13 mouse cellular contexts compared by ENCODE assay signal in the genomic region with DNA sequence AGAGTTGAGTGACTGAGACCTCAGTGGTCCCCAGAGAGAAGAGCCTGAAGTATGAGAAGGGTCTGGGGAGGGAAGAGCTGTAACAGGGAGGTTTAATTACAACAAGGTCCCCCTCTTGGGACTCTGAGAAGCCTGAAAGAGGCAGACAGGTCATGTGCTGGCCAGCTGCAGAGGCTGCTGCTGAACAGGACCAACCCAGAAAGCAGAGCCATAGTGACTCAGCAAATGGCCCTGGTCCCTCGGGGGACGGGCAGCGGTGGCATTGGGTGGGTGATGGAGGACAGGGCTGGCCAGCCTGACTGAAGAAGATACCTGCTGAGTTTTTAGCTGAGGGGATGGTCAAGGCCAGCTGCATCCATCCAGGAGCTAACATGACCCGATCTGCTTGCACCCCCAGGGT. TPM values are rescaled to one million over a fixed set of nuclear protein-coding genes. Genes with fewer than 3 reads are reported as not detected.
A peak's percentile ranks its signal among the peaks of the same experiment; 100 is the strongest.
DNase-seq lines count a peak whose midpoint lies in the region; ATAC-seq and TF ChIP-seq lines count a peak whose summit lies in the region.
"Had no signal": no experiment of that assay in that cellular context is flagged by ENCODE, and none has a peak within 500 bp of the region (broad histone marks: within the 10 kb centered on the region; RNA-seq: fewer than 3 reads in every experiment).

No protein-coding gene starts in this region.

- 0 out of 2 replicates have a peak overlapping the region, but pooled peaks have one; percentile 18 for H3K27ac ChIP-seq in liver, postnatal 0 days (ENCODE audit: low read depth)
- no peak overlapping the region; the same call in 1 of the 2 replicates for H3K27ac ChIP-seq in liver, embryonic 11.5 days (ENCODE audit: low read depth, low read length)
- H3K27ac ChIP-seq: hindbrain, embryonic 12.5 days; liver, embryonic 15.5 days had no signal

- H3K4me3 ChIP-seq in liver, postnatal 0 days (ENCODE audit: low read depth, low read length) = no peak overlapping the region
- H3K4me3 ChIP-seq in liver, embryonic 11.5 days (ENCODE audit: low read depth, low read length) = no peak overlapping the region
- H3K4me3 ChIP-seq in G1E (ENCODE audit: low read depth, low read length) = no peak overlapping the region
- H3K4me3 ChIP-seq: hindbrain, embryonic 12.5 days; liver, embryonic 15.5 days had no signal

- no peaks in the 10 kb centered on the region for H3K36me3 ChIP-seq in liver, postnatal 0 days (replicated peaks; ENCODE audit: insufficient read depth, low read length)
- H3K36me3 ChIP-seq in liver, embryonic 11.5 days (ENCODE audit: control insufficient read depth, insufficient read depth, low read length) = no peaks in the 10 kb centered on the region
- no peaks in the 10 kb centered on the region for H3K36me3 ChIP-seq in G1E (replicated peaks)
- H3K36me3 ChIP-seq: hindbrain, embryonic 12.5 days; liver, embryonic 15.5 days had no signal

- H3K9ac ChIP-seq in liver, postnatal 0 days (replicated peaks) = 0 out of 2 replicates have a peak overlapping the region, but pooled peaks have one; percentile 3
- no peak overlapping the region for H3K9ac ChIP-seq in liver, embryonic 11.5 days (ENCODE audit: low read depth, low read length)
- H3K9ac ChIP-seq: hindbrain, embryonic 12.5 days; liver, embryonic 15.5 days had no signal

- no peak for TF ChIP-seq CTCF in liver, postnatal 0 days (IDR thresholded peaks at IDR 0.05; ENCODE audit: low read depth)
- TF ChIP-seq CTCF in G1E (IDR thresholded peaks at IDR 0.05; ENCODE audit: low read depth, low read length) = no peak

- H3K4me1 ChIP-seq in liver, postnatal 0 days (ENCODE audit: insufficient read depth) = peaks cover 24% of the 10 kb centered on the region
- H3K4me1 ChIP-seq in liver, embryonic 11.5 days (replicated peaks; ENCODE audit: control insufficient read depth, insufficient read depth, low read length) = peaks cover 9% of the 10 kb centered on the region
- peaks cover 25% of the 10 kb centered on the region for H3K4me1 ChIP-seq in G1E (ENCODE audit: insufficient read depth, low read depth, low read length)

- DNase-seq in gastrocnemius, adult 18-20 months (ENCODE audit: low spot score) = peak; percentile 61
- DNase-seq in gastrocnemius, postnatal 10 days = no peak
- no peak for DNase-seq in liver, postnatal 0 days
- no peak for DNase-seq in liver, embryonic 11.5 days (ENCODE audit: low spot score)
- DNase-seq in G1E (ENCODE audit: low spot score) = no peak
- peak; percentile 68 for DNase-seq in gastrocnemius, postnatal 25 days
- no peak for DNase-seq in layer of hippocampus, postnatal 25 days (ENCODE audit: extremely low spot score in 1 of 2, low spot score in 1 of 2)
- no peak for DNase-seq in yolk sac, embryonic 10.5 days (ENCODE audit: low spot score)
- DNase-seq: kidney, adult 8-10 months; thymus, adult 2 months had no signal

- ATAC-seq in liver, postnatal 0 days = no peak
- ATAC-seq in liver, embryonic 11.5 days (replicated peaks; ENCODE audit: low FRiP score) = no peak
- peak; percentile 8 for ATAC-seq in G1E (ENCODE audit: extremely low read depth, insufficient number of reproducible peaks, low FRiP score, poor library complexity, severe bottlenecking)

- H3K27me3 ChIP-seq in liver, postnatal 0 days (ENCODE audit: insufficient read depth, low read length) = no peaks in the 10 kb centered on the region
- H3K27me3 ChIP-seq in liver, embryonic 11.5 days (replicated peaks; ENCODE audit: control insufficient read depth, insufficient read depth, low read length) = no peaks in the 10 kb centered on the region
- H3K27me3 ChIP-seq in G1E (ENCODE audit: insufficient read depth, low read length) = peaks cover 46% of the 10 kb centered on the region
- H3K27me3 ChIP-seq: hindbrain, embryonic 12.5 days had no signal

- H3K9me3 ChIP-seq in liver, postnatal 0 days (ENCODE audit: low read length) = no peaks in the 10 kb centered on the region
- no peaks in the 10 kb centered on the region for H3K9me3 ChIP-seq in liver, embryonic 11.5 days (ENCODE audit: control insufficient read depth, low read length)
- no peaks in the 10 kb centered on the region for H3K9me3 ChIP-seq in G1E (replicated peaks)
- H3K9me3 ChIP-seq: hindbrain, embryonic 12.5 days; liver, embryonic 15.5 days had no signal

- no peak for TF ChIP-seq EP300 in liver, postnatal 0 days (IDR thresholded peaks at IDR 0.05; ENCODE audit: low read depth)

- WGBS in liver, postnatal 0 days (ENCODE audit: insufficient replicate concordance) = 65% methylated on average over 4 of the region's 4 CpGs
- WGBS in liver, embryonic 11.5 days = 76% methylated on average over 4 of the region's 4 CpGs

- H3K4me2 ChIP-seq in liver, postnatal 0 days (ENCODE audit: low read depth, low read length) = peak overlapping the region; percentile 56
- H3K4me2 ChIP-seq in liver, embryonic 11.5 days = no peak overlapping the region
- H3K4me2 ChIP-seq: hindbrain, embryonic 12.5 days; liver, embryonic 15.5 days had no signal

RNA-seq across cellular contexts. Expression of a gene that starts 1.4 kb away (rescaled TPM):
- 1 to 10 TPM; 3.6 to 8.1 TPM for total RNA-seq in gastrocnemius, adult 18-20 months (2021)
- 1 to 10 TPM; 2.5 to 5.2 TPM for total RNA-seq in gastrocnemius, postnatal 10 days (2021)
- polyA plus RNA-seq in liver, postnatal 0 days (2015; fragmentation: Nextera tagmentation; extraction: Ambion mirVana) = 12.8 and 15.1 TPM in 2 replicates
- 10.0 and 10.4 TPM in 2 replicates for polyA plus RNA-seq in liver, embryonic 11.5 days (2014; fragmentation: Nextera tagmentation; extraction: Ambion mirVana)
- total RNA-seq in G1E (2014; fragmentation: Nextera tagmentation) (not detected in 2 replicates), G1E (2017) (0.23 and 0.60 TPM in 2 replicates)
- not detected in 2 replicates for polyA plus RNA-seq in G1E (2012)
- 1 to 10 TPM; 2.9 to 3.2 TPM for total RNA-seq in gastrocnemius, postnatal 25 days (2021)
- total RNA-seq in layer of hippocampus, postnatal 25 days (2021) = 1 to 10 TPM; 1.7 to 4.2 TPM

RNA-seq across cellular contexts. Expression of a gene that starts 14.5 kb away (rescaled TPM):
- under 1 TPM in 1 of 2 experiments, not detected in 1; 0.11 TPM for total RNA-seq in gastrocnemius, adult 18-20 months (2021)
- total RNA-seq in gastrocnemius, postnatal 10 days (2021) = under 1 TPM; 0.16 to 0.36 TPM
- 0.11 TPM in 1 of 2 replicates, not detected in the other for polyA plus RNA-seq in liver, postnatal 0 days (2015; fragmentation: Nextera tagmentation; extraction: Ambion mirVana)
- 0.21 TPM in 1 of 2 replicates, not detected in the other for polyA plus RNA-seq in liver, embryonic 11.5 days (2014; fragmentation: Nextera tagmentation; extraction: Ambion mirVana)
- not detected in 2 replicates for total RNA-seq in G1E (2014; fragmentation: Nextera tagmentation)
- total RNA-seq in G1E (2017) = 0.27 TPM in 1 of 2 replicates, not detected in the other
- polyA plus RNA-seq in G1E (2012) = not detected in 2 replicates
- total RNA-seq in gastrocnemius, postnatal 25 days (2021) = not detected
- total RNA-seq in layer of hippocampus, postnatal 25 days (2021) = 1 to 10 TPM; 1.0 to 1.1 TPM
- total RNA-seq: common myeloid progenitor, adult 5-6 weeks had no signal
- polyA plus RNA-seq: liver, embryonic 15.5 days had no signal

RNA-seq across cellular contexts. Expression of a gene that starts 14.9 kb away (rescaled TPM):
- 100 to 1,000 TPM; 107 TPM for total RNA-seq in gastrocnemius, adult 18-20 months (2021)
- total RNA-seq in gastrocnemius, postnatal 10 days (2021) = 100 to 1,000 TPM in 1 of 2 experiments, 10 to 100 TPM in 1; 99.4 to 103 TPM
- polyA plus RNA-seq in liver, postnatal 0 days (2015; fragmentation: Nextera tagmentation; extraction: Ambion mirVana) = 40.0 and 40.4 TPM in 2 replicates
- 65.2 and 71.1 TPM in 2 replicates for polyA plus RNA-seq in liver, embryonic 11.5 days (2014; fragmentation: Nextera tagmentation; extraction: Ambion mirVana)
- total RNA-seq in G1E (2014; fragmentation: Nextera tagmentation) (154 and 171 TPM in 2 replicates), G1E (2017) (64.6 and 66.4 TPM in 2 replicates)
- 272 and 321 TPM in 2 replicates for polyA plus RNA-seq in G1E (2012)
- 10 to 100 TPM; 82.7 to 82.9 TPM for total RNA-seq in gastrocnemius, postnatal 25 days (2021)
- 10 to 100 TPM; 32.2 to 34.1 TPM for total RNA-seq in layer of hippocampus, postnatal 25 days (2021)

RNA-seq across cellular contexts. Expression of a gene that starts 32.8 kb away (rescaled TPM):
- total RNA-seq in gastrocnemius, adult 18-20 months (2021) = under 1 TPM in 1 of 2 experiments, not detected in 1; 0.11 TPM
- total RNA-seq in gastrocnemius, postnatal 10 days (2021) = under 1 TPM; 0.09 to 0.16 TPM
- 0.13 and 0.19 TPM in 2 replicates for polyA plus RNA-seq in liver, postnatal 0 days (2015; fragmentation: Nextera tagmentation; extraction: Ambion mirVana)
- polyA plus RNA-seq in liver, embryonic 11.5 days (2014; fragmentation: Nextera tagmentation; extraction: Ambion mirVana) = 0.88 and 0.94 TPM in 2 replicates
- total RNA-seq in G1E (2014; fragmentation: Nextera tagmentation) (0.29 and 0.68 TPM in 2 replicates), G1E (2017) (0.29 and 1.1 TPM in 2 replicates)
- polyA plus RNA-seq in G1E (2012) = 0.11 and 0.35 TPM in 2 replicates
- total RNA-seq in gastrocnemius, postnatal 25 days (2021) = under 1 TPM in 1 of 2 experiments, not detected in 1; 0.13 TPM
- total RNA-seq in layer of hippocampus, postnatal 25 days (2021) = 1 to 10 TPM in 1 of 2 experiments, under 1 TPM in 1; 0.52 to 1.1 TPM

Comparison
In these comparisons a context has a peak if more than half of its experiments do, and no peak if none do; other contexts are left out.
1. DNase-seq: peak in gastrocnemius, adult 18-20 months (single experiment) and gastrocnemius, postnatal 25 days (single experiment); none in gastrocnemius, postnatal 10 days (single experiment), liver, postnatal 0 days (single experiment), liver, embryonic 11.5 days (single experiment), G1E (single experiment), layer of hippocampus, postnatal 25 days (0 of 2) and yolk sac, embryonic 10.5 days (single experiment).